Mouse (Mus musculus) embryonic facial prominence, embryonic 12.5 days (tissue): ENCODE data around the gene Hnf1a. TPM values are rescaled to one million over a fixed set of nuclear protein-coding genes. Genes with fewer than 3 reads are reported as not detected.

Experiments
- ATAC-seq: fragments of 200-750 bp; cut with Nextera tagmentation; 2 replicates; pipeline ENCODE4 v1.8.0; 2017; ENCODE audit not compliant: insufficient number of reproducible peaks, insufficient read depth, low FRiP score, low TSS enrichment
- H3K27ac ChIP-seq: fragments of 300-500 bp; sonication (generic); 2 replicates; pipeline ENCODE4 v1.5.1; 2016; ENCODE audit warnings: mild to moderate bottlenecking
- H3K27me3 ChIP-seq: fragments of 300-500 bp; sonication (generic); 2 replicates; pipeline ENCODE4 v1.6.1; 2016; ENCODE audit warnings: mild to moderate bottlenecking, moderate library complexity
- H3K36me3 ChIP-seq: fragments of 300-500 bp; sonication (generic); 2 replicates; pipeline ENCODE4 v1.6.1; 2016; ENCODE audit warnings: mild to moderate bottlenecking
- H3K4me1 ChIP-seq: fragments of 300-500 bp; sonication (generic); 2 replicates; pipeline ENCODE4 v1.6.1; 2016
- H3K4me2 ChIP-seq: fragments of 300-500 bp; sonication (generic); replicated peaks from 2 replicates; pipeline ENCODE4 v1.6.1; 2016; ENCODE audit warnings: mild to moderate bottlenecking, moderate library complexity
- H3K4me3 ChIP-seq: fragments of 300-500 bp; sonication (generic); 2 replicates; pipeline ENCODE4 v1.5.1; 2016; ENCODE audit warnings: mild to moderate bottlenecking
- H3K9ac ChIP-seq: fragments of 300-500 bp; sonication (generic); 2 replicates; pipeline ENCODE4 v1.6.1; 2016; ENCODE audit warnings: mild to moderate bottlenecking, moderate library complexity
- H3K9me3 ChIP-seq: fragments of 300-500 bp; sonication (generic); 2 replicates; pipeline ENCODE4 v1.6.1; 2016; ENCODE audit warnings: mild to moderate bottlenecking, moderate library complexity
- WGBS: fragments of 180-500 bp; shearing (Covaris S2); methylation state at CpG from one replicate; pipeline ENCODE4 v1.1.7; 2016; 5-methylcytosine and 5-hydroxymethylcytosine counted together
- polyA plus RNA-seq: library from polyadenylated mRNA; unstranded; fragments of >200 nt; fragmentation: Nextera tagmentation; extraction: Ambion mirVana; gene quantifications from 2 replicates; pipeline ENCODE4 v1.2.1, GENCODE M21; 2016

Gene Hnf1a
- polyA plus RNA-seq, 1 experiment from 2014 or later: 0.05 TPM

DNA sequence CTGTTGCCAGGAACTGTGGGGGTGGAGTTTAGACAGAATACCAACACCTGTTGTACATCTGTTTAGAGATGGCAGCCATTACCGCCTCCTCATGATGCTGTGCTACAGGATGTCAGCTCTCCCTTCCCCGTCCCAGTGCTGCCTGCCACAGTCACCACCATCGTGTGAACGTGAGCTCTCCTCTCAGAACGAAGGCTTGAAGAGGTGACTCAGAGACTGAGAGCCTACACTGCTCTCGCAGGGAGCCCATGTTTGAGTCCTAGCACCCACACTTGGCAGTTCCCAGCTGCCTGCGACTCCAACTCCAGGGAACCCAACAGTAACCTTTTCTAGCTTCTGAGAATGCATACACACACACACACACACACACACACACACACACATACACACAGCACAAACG is 56.0 kb downstream of the Hnf1a start:
- ATAC-seq: no peak
- H3K27me3 ChIP-seq: no peaks in the 10 kb centered on the region
- H3K36me3 ChIP-seq: no peaks in the 10 kb centered on the region
- WGBS: 68% methylated on average over 8 of the region's 8 CpGs
- H3K4me1 ChIP-seq: peaks cover 5% of the 10 kb centered on the region; the same call in 1 of the 2 replicates
- H3K4me3 ChIP-seq: no peak overlapping the region
- no peaks in the 10 kb centered on the region for H3K9me3 ChIP-seq
- H3K9ac ChIP-seq: no peak overlapping the region
- no peak overlapping the region for H3K4me2 ChIP-seq
- H3K27ac ChIP-seq: no peak overlapping the region

DNA sequence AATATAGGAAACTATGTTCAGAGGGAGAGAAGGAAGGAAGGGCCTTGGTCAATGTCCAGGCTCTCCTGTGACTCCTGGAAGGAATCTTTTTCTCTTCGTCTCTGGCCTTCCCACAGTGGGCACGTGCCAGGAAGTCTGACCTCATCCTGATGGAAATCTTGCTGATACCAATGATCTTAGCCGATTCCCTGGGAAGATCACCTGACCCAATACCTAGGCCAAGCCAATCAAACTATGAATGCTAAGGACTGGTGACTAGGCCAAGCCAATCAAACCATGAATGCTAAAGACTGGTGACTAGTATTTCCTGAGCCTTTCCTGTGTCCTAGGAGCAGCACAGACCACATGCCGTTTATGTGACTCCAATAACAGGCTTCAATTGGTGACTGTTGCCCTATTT is 57.2 kb downstream of the Hnf1a start:
- WGBS: 77% methylated on average over 4 of the region's 4 CpGs
- Histone ChIP-seq H3K9me3 (no peaks in the 10 kb centered on the region), H3K27ac (no peak overlapping the region), H3K4me2 (no peak overlapping the region), H3K4me1 (peaks cover 5% of the 10 kb centered on the region; the same call in 1 of the 2 replicates), H3K36me3 (no peaks in the 10 kb centered on the region), H3K4me3 (no peak overlapping the region), H3K9ac (no peak overlapping the region), H3K27me3 (no peaks in the 10 kb centered on the region)
- ATAC-seq: no peak

DNA sequence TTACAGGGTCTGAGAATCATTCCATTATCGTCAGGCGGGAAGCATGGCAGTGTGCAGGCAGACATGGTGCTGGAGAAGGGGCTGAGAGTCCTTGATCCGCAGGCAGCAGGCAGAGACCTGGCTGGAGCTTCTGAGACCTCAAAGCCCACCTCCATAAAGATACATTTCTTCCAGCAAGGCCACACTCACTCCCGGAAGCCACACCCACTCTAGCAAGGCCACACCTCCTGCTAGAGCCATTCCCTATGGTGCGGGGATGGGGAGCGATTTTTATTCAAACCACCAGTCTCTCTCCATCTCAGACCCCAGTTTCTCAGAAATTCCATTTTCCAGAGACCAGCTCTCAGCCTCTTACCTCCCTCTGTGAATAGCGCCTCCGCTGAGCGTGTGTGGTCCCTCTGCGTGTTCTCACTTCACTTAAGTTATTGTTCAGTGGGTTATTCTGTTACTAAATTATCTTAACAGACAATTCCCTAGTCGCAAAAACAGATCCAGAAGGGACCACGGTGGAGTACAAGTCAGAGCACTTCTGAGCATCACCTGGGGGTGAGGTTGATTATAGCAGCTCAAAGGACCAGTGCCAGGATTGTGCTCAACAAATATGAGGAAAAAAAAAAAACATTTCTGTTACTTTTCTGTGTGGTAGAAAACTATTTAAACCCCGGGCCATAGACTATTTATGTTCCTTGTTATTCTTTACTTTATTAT is 62.1 kb downstream of the Hnf1a start:
- Histone ChIP-seq H3K27me3 (no peaks in the 10 kb centered on the region), H3K9me3 (no peaks in the 10 kb centered on the region), H3K9ac (no peak overlapping the region), H3K4me3 (no peak overlapping the region), H3K27ac (no peak overlapping the region), H3K4me1 (no peaks in the 10 kb centered on the region), H3K36me3 (no peaks in the 10 kb centered on the region), H3K4me2 (no peak overlapping the region)
- WGBS: 52% methylated on average over 13 of the region's 13 CpGs
- no peak for ATAC-seq

DNA sequence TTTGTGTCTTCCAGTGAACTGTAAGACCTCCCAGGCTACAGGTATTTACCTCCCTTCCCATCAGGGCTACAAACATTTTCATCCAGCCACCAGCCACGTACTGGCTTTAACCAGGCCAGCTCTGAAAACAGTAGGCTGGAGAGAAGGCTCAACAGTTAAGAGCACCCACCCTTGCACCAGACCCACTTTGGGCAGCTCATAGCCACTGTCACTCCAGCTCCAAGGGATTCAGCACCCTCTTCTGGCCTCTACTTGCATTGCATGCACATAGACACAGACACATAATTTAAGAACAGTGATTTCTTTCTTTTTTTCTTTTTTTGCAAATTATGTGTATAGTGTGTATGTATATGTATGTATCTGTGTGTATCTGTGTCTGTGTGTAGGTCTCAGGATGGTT is 68.5 kb downstream of the Hnf1a start:
- H3K4me3 ChIP-seq: no peak overlapping the region
- H3K4me1 ChIP-seq: peaks cover 3% of the 10 kb centered on the region
- no peaks in the 10 kb centered on the region for H3K36me3 ChIP-seq
- no peak overlapping the region for H3K27ac ChIP-seq
- H3K9me3 ChIP-seq: no peaks in the 10 kb centered on the region
- WGBS: 38% methylated on average over 1 of the region's 1 CpGs
- H3K27me3 ChIP-seq: no peaks in the 10 kb centered on the region
- no peak overlapping the region for H3K4me2 ChIP-seq
- no peak for ATAC-seq
- H3K9ac ChIP-seq: no peak overlapping the region

Other genes starting within 250 kb of the Hnf1a start
- gene Ankrd13a, start 196.4 kb downstream of the Hnf1a start, polyA plus RNA-seq: 60.5 and 63.9 TPM in 2 replicates
- gene Git2, start 195.6 kb downstream of the Hnf1a start, polyA plus RNA-seq: 48.2 and 52.6 TPM in 2 replicates
- gene 1500011B03Rik, start 147.6 kb downstream of the Hnf1a start, polyA plus RNA-seq: 109 and 113 TPM in 2 replicates
- gene 4930519G04Rik, start 117.4 kb downstream of the Hnf1a start, polyA plus RNA-seq: not detected in 2 replicates
- 0.28 and 0.39 TPM in 2 replicates for gene Gm9936, start 112.4 kb downstream of the Hnf1a start, polyA plus RNA-seq
- 2.4 and 4.2 TPM in 2 replicates for gene Oasl2, start 74.2 kb downstream of the Hnf1a start, polyA plus RNA-seq
- gene Oasl1, start 47.9 kb downstream of the Hnf1a start, polyA plus RNA-seq: 0.38 and 0.65 TPM in 2 replicates
- gene 2210016L21Rik, start 28.9 kb downstream of the Hnf1a start, polyA plus RNA-seq: 65.4 and 73.8 TPM in 2 replicates
- 19.9 and 32.7 TPM in 2 replicates for gene Sppl3, start 40.0 kb upstream of the Hnf1a start, polyA plus RNA-seq
- 31.3 and 34.4 TPM in 2 replicates for gene Gm10401, start 127.2 kb upstream of the Hnf1a start, polyA plus RNA-seq
- gene Acads, start 148.3 kb upstream of the Hnf1a start, polyA plus RNA-seq: 52.4 and 52.8 TPM in 2 replicates
- gene Unc119b, start 163.9 kb upstream of the Hnf1a start, polyA plus RNA-seq: 56.0 and 56.3 TPM in 2 replicates
- gene Mlec, start 187.1 kb upstream of the Hnf1a start, polyA plus RNA-seq: 82.1 and 86.6 TPM in 2 replicates
- 2.6 and 4.7 TPM in 2 replicates for gene Cabp1, start 223.3 kb upstream of the Hnf1a start, polyA plus RNA-seq